Mouse (Mus musculus) cerebellum, postnatal 4 days (tissue): ENCODE measurements at regions not wholly inside any gene's neighbourhood (a gene's known extent, or its start where the extent isn't known, plus 50 kb on each side); places are given as distances from the start of the nearest gene placed in this dataset.
A peak's percentile ranks its signal among the peaks of the same experiment; 100 is the strongest.
"Not testable (repeated sequence)": the region's sequence is repeated elsewhere in the genome, so short reads cannot be mapped to it uniquely, and the experiment has no call there.

ENCODE experiments used
- DNase-seq, 2 experiments: peaks; one replicate each; pipeline ENCODE4 v3.0.0; 2022; ENCODE audit warnings: low spot score in 2 of 2, mixed read lengths in 1 of 2

- DNase-seq = no peak
Measured at GRCm38 (mm10) chr17:81319605-81320004, 122.0 kb upstream of the Gm11096 start.

GRCm38 (mm10) chr17:81316655-81317054, 124.9 kb upstream of the Gm11096 start:
- no peak for DNase-seq

GRCm38 (mm10) chr17:81305880-81306279, 135.7 kb upstream of the Gm11096 start:
- no peak for DNase-seq

GRCm38 (mm10) chr17:81304574-81304973, 137.0 kb upstream of the Gm11096 start:
- DNase-seq = no peak

GRCm38 (mm10) chr17:81302490-81302889, 139.1 kb upstream of the Gm11096 start:
- no peak for DNase-seq

- no peak for DNase-seq
Measured at GRCm38 (mm10) chr17:81291829-81292228, 149.7 kb upstream of the Gm11096 start.

GRCm38 (mm10) chr17:81282543-81282942, 159.0 kb upstream of the Gm11096 start:
- DNase-seq = no peak

GRCm38 (mm10) chr17:81270235-81270634, 171.3 kb upstream of the Gm11096 start:
- no peak for DNase-seq

- no peak for DNase-seq
Measured at GRCm38 (mm10) chr17:81261957-81262356, 179.6 kb upstream of the Gm11096 start.

GRCm38 (mm10) chr17:81260036-81260435, 181.5 kb upstream of the Gm11096 start:
- no peak for DNase-seq

- DNase-seq = no peak
Measured at GRCm38 (mm10) chr17:81256106-81256505, 185.5 kb upstream of the Gm11096 start.

- peak in 1 of 2 experiments; percentile 28 for DNase-seq
Measured at GRCm38 (mm10) chr17:81250748-81251147, 185.9 kb upstream of the Thumpd2 start.

- no peak for DNase-seq
Measured at GRCm38 (mm10) chr17:81246156-81246555, 181.3 kb upstream of the Thumpd2 start.

- DNase-seq = not testable (repeated sequence)
Measured at GRCm38 (mm10) chr17:81231771-81232170, 166.9 kb upstream of the Thumpd2 start.

GRCm38 (mm10) chr17:81225281-81225680, 160.4 kb upstream of the Thumpd2 start:
- DNase-seq = no peak

- no peak for DNase-seq
Measured at GRCm38 (mm10) chr17:81221436-81221835, 156.6 kb upstream of the Thumpd2 start.

- no peak for DNase-seq
Measured at GRCm38 (mm10) chr17:81214844-81215243, 150.0 kb upstream of the Thumpd2 start.

GRCm38 (mm10) chr17:81212043-81212442, 147.2 kb upstream of the Thumpd2 start:
- DNase-seq = no peak

GRCm38 (mm10) chr17:81210389-81210788, 145.5 kb upstream of the Thumpd2 start:
- no peak for DNase-seq

GRCm38 (mm10) chr17:81209323-81209722, 144.4 kb upstream of the Thumpd2 start:
- no peak for DNase-seq

- DNase-seq = no peak
Measured at GRCm38 (mm10) chr17:81201052-81201451, 136.2 kb upstream of the Thumpd2 start.

GRCm38 (mm10) chr17:81194006-81194405, 129.1 kb upstream of the Thumpd2 start:
- DNase-seq = no peak

GRCm38 (mm10) chr17:81193230-81193871, 128.5 kb upstream of the Thumpd2 start:
- peak; percentile 43 to 79 for DNase-seq

- peak in 1 of 2 experiments; percentile 50 for DNase-seq
Measured at GRCm38 (mm10) chr17:81189996-81190395, 125.1 kb upstream of the Thumpd2 start.
